Mouse (Mus musculus) cerebellum, adult 2 months (tissue): Measurements from ENCODE around the gene Mrpl28.

Experiments
- CTCF ChIP-seq: fragments of 200-500 bp; IDR thresholded peaks from 2 replicates; pipeline ENCODE4 v1.5.1; 2011; ENCODE audit warnings: low read depth, mild to moderate bottlenecking, control low read depth, low read length, moderate library complexity, borderline replicate concordance; ENCODE audit not compliant: insufficient read depth
- POLR2A ChIP-seq: fragments of 200-500 bp; IDR thresholded peaks from 2 replicates; pipeline ENCODE4 v1.6.1; 2011; ENCODE audit warnings: low read length, control low read depth, borderline replicate concordance; ENCODE audit not compliant: insufficient read depth

DNA sequence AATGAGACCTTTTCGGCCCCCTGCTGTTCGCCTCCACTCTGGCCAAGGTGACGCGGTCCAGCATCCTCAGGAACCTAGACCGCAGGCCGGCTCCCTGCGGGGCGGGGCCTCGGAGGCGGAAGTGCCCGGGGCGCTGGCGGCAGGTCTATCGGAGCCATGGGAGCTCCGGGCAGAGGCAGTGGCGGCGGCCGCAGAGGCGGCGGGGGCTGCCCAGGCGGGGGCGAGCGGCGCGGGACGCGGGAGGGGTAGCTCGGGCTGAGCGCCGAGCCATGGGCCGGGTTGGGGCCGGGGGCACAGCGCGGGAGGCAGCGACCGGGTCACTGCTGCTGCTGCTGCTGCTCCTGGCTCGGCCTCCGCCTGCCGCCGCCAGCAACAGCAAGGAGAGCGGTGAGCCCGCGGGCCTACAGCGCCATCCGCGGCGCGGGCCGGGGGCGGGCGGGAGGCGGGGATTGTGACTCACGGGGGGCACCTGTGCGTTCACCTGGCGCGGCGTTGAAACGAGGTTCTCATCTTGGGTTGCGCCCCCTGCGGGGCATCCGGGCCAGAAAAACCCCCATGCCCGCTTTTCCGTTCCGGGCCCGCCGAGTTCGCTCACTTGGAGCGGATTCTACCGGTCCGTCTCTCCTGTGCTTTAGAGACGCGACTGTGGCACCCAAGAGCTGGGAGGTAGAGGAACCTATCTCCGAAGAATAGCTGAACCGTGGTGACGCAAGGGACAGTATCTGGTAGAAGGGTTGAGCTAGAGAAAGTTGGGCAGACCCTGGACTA, 9.9 kb upstream of the Mrpl28 start, which contains the start of gene Tmem8:
- TF ChIP-seq POLR2A (peak; percentile 53; the same call in 1 of the 2 replicates), CTCF (no peak)
